Mouse (Mus musculus) cerebellum, adult 8-10 months (tissue): ENCODE results near the gene Cntnap1.

Experiments used
- DNase-seq: peaks from one replicate; pipeline ENCODE4 v3.0.0; 2022

Cntnap1 gene

DNA sequence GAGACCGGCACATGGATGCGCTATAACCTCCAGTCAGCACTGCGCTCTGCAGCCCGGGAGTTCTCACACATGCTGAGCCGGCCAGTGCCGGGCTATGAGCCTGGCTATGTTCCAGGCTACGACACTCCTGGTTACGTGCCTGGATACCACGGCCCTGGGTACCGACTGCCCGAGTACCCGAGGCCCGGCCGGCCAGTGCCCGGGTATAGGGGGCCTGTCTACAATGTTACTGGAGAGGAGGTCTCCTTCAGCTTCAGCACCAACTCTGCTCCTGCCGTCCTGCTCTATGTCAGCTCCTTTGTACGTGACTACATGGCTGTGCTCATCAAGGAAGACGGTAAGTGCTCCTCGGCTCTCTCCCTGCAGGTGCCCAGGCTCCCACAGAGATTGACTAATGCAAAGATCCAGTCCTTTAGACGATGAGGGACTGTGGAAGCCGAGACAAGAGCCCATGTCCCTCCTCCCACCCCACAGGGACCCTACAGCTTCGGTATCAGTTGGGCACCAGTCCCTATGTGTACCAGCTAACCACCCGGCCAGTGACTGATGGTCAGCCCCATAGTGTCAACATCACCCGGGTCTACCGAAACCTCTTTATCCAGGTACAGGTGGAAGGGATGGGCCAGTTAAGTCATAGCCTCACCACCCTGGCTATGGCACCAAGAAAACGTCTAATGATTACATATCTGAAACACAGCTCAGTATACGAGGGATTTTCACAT is 16.4 kb downstream of the Cntnap1 start:
- peak; percentile 66 for DNase-seq

GRCm38 (mm10) chr11:101187541-101187940 is 17.2 kb downstream of the Cntnap1 start:
- DNase-seq: peak; percentile 39

DNA sequence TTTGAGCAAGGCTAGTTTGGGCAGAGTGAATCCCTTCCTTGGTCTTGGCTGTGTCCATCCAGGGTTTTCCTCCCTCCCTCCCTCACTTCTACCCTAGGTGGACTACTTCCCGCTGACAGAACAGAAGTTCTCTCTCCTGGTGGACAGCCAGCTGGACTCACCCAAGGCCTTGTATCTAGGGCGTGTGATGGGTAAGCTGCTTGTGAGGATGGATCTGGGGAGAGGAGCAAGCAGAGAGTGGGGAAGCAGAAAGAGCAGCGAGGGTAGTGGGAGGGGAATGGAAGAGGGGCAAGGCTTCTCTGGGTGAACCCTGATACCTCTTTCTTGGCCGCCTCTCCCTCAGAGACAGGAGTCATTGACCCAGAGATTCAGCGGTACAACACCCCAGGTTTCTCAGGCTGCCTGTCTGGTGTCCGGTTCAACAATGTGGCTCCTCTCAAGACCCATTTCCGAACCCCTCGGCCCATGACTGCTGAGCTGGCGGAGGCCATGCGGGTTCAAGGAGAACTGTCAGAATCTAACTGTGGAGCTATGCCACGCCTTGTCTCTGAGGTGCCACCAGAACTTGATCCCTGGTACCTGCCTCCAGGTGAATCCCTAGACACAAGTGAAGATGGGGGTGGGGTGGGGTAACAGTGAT is 18.0 kb downstream of the Cntnap1 start:
- DNase-seq: peak; percentile 88

- DNase-seq: peak; percentile 89
Observed at GRCm38 (mm10) chr11:101189495-101190180, 19.3 kb downstream of the Cntnap1 start.

GRCm38 (mm10) chr11:101190181-101190912 is 20.0 kb downstream of the Cntnap1 start:
- DNase-seq: peak; percentile 52

DNA sequence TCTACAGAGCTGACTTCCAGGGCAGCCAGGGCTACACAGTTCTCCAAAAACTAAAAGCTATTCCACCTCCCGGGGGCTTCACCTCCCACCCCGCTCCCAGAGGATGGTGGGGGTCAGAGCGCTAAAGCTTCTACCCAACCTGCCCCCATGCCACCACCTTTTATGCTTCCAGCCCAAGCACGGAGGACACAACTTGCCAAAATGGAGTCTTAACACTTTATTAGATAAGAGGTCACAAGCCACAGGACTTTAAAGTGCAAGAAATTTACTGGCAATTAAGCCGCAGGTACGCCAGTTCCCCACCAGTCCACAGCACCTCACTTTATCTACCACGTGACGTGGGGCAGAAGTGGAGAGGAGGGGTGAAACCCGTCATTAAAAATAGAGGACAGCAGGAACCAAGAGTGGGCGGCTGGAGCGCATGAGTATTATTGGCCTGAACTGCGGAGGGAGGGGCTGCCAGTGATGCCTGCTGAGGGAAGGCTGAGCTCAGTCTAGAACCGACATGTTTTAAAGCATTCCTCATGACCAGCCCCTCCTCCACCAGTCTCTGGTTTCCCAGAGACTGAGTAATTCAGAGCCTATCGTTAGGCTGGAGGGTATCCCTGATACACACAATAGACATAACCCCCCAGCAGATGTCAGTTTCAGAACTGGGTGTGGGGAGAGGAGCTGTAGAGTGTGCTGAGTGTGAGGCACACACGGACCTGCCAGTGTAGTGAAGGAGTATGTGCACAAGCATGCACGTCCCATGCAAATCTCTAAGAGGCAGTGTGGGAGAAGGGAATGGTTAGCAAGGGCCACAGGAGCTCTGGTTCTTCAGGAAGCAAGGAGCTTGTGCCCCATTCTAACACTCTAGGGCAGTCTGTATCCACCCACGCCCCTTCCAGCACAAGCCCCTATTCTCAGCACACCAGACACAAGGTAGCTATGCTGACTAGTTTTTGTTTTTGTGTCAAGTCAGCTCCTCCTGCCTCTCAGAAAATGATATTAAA is 20.9 kb downstream of the Cntnap1 start:
- DNase-seq: peak; percentile 55

DNA sequence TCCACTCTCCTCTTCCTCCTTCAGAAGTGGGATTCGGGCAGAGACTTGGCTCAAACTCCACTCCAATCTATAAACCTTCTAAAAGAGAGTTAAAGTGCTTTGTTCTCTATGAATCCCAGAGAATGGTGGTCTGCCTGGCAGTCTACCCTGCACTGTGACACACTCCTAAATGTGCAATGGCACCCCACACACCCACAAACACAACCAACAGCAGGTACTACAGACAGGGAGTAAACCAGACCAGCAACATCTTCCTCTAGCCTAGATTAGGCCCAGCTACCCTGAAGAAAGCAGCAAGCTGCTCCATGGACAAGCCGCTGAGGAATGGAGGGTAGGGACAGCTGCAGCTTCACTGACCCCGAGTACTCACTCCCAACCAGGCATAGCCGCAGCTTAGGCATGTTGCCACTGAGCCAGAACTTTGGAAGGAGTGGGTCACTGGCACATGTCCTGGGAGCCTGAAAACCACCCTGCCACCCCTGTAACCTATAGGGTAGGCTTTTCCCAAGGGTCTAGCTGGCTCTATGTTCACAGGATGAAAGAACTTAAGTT is 21.7 kb downstream of the Cntnap1 start:
- peak; percentile 43 for DNase-seq

DNA sequence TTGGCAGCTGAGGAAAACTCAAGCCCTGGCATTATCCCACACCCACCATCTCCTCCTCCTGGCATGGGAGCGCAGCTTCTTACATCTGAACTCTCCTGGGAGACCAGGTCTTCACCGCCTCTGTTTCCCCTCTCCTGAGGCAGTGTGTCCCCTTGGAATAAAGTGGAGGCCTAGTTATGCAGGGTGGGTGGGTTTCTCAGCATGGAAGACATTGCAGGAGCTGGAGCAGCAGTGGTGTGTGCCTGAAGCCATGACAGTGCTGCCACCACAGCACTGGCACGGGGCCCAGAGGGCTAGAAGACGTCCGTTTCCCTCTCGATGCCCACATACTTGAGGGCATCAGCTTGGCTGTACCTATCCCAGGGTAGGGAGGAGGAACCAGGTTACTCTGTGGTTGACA is 22.3 kb downstream of the Cntnap1 start:
- DNase-seq: peak; percentile 55

GRCm38 (mm10) chr11:101193076-101193475 is 22.8 kb downstream of the Cntnap1 start:
- DNase-seq: peak; percentile 45

DNA sequence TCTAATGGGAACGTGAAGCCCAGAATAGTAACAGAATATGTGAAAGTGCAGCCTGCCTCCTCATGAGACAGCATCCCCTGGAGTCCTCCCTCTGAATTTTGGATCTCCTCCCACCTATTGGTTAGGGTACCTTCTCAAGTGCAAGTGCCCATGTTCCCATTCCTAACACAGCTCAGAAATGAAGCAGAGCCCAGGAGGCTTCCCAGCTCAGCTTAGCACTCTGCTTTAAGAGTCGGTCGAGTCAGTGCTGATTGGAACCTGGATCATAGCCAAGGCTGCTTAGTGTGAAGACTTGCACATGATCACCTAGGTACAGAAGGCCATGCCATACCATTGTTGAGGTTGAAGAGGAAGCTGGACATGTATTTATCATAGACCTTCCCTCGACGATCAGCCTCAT is 23.8 kb downstream of the Cntnap1 start:
- peak; percentile 40 for DNase-seq

GRCm38 (mm10) chr11:101194643-101195042 is 24.3 kb downstream of the Cntnap1 start:
- no peak for DNase-seq

DNA sequence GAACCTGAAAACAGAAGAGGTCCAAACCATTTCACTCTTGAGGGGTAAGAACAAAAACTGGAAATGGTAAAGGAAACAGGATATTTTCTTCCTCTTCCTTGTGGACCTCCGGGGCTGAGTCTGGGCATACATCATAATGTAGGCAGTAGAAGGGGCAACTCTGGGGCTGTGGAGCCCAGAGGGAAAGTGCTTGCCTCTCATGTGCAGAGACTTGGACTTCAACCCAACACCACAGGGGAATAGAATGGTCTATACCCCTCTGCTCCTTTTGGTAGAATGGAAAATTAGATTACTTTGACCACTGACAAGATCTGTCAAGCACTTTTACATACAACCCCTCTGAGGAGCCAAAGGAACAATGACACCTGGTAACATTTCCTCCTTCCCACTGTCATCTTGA is 24.8 kb downstream of the Cntnap1 start:
- DNase-seq: no peak

GRCm38 (mm10) chr11:101195571-101195970 is 25.2 kb downstream of the Cntnap1 start:
- DNase-seq: no peak

DNA sequence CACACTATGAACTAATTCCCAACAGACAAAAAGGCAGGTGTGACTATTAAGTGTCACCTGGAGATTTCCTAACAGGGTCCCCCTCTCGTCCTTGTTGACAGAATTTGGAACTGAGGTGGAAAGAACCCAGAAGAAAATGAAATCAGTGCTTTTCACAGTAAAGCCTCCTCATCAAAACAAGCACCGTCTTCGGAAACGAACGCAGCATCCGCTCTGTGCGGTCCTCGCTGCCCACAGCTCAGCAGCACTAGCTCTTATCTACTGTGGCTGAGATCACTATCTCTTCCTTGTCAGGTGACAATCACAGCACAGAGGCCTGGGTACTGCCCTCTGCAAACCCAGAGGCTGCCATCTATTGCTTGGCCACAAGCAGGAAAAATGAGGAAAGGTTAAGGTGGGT is 25.9 kb downstream of the Cntnap1 start:
- no peak for DNase-seq

GRCm38 (mm10) chr11:101199555-101199954 is 29.2 kb downstream of the Cntnap1 start:
- DNase-seq: no peak

GRCm38 (mm10) chr11:101200986-101201385 is 30.7 kb downstream of the Cntnap1 start:
- peak; percentile 76 for DNase-seq

DNA sequence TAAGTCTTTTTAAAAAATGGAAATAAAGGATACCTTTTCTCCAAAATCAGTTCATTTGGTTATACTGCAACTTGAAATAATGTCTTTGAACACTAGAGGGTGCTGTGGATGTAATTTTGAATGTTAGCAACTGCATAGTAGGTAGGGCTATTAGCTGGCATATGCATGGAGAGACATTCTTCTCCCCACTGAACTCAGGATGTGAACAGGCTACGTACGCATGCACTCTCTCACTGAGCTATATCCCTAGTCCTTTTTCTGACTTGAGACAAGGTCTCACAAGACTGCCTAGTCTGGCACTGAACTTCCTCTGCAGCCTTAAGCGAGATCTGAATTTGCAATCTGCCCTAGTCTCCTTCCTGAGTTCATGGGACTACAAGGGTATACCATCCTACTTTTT is 41.6 kb downstream of the Cntnap1 start:
- DNase-seq: peak; percentile 46

GRCm38 (mm10) chr11:101216936-101217335 is 46.6 kb downstream of the Cntnap1 start:
- no peak for DNase-seq

GRCm38 (mm10) chr11:101218436-101219055 is 48.2 kb downstream of the Cntnap1 start:
- no peak for DNase-seq

DNA sequence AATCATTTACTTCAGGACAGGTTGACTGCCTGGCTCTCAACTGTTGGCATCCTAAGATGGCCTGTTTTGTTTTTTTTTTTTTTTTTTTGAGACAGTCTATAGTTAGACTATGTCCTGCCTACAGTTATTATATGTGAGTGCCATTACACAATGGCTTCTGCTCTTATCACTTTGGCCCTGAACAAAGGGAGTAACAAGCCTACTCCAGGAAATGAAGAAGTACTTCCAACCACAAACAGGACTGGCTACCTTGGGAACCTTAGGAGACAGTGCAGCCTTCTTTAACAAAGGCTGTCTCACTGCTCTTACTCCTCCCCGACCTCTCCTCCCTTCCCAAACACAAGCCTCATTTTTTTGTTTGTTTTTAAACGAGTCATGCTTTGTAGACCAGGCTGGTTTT is 50.5 kb downstream of the Cntnap1 start:
- DNase-seq: no peak

- DNase-seq: no peak
Observed at GRCm38 (mm10) chr11:101221306-101221986, 51.1 kb downstream of the Cntnap1 start.
